Mouse (Mus musculus) activated CD4-positive, CD25-positive, alpha-beta regulatory T cell, adult 4 months (primary cell): ENCODE measurements at regions not wholly inside any gene's neighbourhood (a gene's known extent, or its start where the extent isn't known, plus 50 kb on each side); places are given as distances from the start of the nearest gene placed in this dataset.
A peak's percentile ranks its signal among the peaks of the same experiment; 100 is the strongest.

Source experiments
- ATAC-seq: one replicate; pipeline ENCODE4 v1.8.0; 2017

DNA sequence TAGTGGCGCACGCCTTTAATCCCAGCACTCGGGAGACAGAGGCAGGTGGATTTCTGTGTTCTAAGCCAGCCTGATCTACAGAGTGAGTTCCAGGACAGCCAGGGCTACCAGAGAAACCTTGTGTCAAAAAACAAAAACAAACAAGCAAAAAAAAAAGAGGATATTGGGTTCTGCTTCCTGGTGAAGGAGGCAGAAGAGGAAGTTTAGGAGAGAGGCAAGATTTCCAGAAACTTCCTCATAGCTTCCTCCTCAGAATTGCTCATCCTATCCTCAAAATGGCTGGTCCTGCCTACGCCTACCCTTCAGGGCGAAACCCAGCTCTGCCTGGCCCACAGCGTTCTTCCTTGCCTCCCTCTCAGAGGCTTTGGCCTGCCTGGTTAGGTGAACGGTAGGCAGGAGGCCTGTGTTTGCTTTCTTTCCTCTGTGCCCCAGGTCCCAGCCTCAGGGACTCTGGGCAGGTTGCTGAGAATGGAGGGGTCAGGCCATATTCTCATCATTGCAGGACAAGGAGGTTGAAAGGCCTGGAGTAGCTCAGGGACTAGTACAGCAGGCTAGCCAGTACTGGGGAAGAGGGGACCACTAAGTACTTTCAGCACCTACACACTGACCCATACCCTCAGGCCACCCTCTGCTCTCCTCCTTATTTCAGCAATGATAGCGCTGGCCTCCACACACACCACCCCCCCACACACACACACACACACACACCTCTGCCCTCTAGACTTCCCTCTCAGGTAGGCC is 79.6 kb downstream of the Zfp36l2 start:
- no peak for ATAC-seq

DNA sequence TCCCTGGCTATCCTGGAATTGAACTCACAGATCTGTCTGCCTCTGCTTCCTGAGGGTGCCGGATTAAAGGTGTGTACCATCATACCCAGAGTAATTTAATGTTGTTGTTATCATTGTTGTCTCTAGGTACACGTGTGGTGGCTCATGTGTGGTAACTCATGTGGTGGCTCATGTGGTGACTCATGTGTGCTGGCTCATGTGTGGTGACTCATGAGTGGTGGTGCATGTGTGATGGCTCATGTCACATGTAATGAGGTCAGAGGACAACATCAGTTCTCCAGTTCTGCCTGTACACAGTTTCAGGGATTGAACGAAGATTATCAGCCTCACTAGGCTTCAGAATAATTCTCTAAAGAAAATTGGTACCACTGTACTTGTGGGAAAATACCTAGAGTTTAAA is 80.2 kb downstream of the Zfp36l2 start:
- no peak for ATAC-seq

DNA sequence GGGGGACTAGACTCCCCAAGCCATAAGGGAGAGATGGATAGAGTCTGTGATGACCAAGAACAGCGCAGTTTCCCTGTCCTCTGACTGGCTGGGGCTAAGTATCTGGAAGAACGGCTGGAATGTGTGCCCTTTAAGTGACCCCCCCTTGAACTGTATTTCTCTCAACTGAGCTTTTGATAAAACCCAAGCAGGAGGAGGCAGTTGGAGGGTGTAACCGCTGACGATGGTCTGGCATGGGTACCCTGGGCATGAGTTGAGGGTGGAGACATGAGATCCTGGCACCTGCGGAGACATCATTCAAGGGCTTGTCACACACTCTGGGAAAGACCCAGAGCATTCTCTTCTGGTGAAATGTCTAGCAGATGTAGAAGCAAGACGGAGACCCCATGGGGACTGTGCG is 83.5 kb downstream of the Zfp36l2 start:
- ATAC-seq: no peak

DNA sequence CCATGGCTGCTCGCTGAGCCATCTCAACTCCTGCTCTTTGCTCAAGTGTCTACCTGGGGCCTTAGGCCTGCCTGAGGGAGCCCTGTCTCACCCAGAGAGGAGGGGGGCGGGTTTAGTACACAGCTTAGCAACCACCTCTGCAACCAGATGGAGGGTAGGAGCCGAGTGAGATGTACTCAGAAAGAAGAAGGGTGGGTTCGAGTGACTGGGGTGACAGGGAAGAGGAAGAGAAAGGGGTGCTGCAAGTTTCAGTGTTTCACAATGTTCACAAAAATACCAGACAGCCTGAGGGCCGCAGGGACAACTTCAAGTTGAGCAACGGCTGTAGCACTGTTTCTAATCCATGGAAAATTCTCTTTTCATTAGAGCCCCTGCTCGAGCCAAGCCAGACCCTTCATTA is 84.4 kb downstream of the Zfp36l2 start:
- ATAC-seq: no peak

DNA sequence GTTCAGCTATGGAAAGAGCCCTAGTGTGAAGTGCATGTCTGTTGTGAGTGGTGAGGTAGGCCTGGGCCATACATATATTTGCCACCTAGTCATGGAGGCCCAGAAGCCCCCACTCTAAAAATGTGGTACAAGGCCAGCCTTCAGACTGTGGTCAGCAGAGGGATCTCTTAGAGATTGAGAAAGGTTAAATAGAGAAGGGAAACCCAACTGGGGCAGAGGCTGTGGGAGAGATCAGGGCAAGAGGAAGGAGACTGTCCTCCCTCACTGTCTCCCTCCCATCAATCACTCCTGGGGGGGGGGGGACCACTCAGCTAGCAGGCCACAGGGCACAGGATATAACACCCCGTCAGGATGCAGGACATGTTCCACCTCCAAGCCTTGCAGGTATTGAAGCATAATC is 86.1 kb downstream of the Zfp36l2 start:
- no peak for ATAC-seq

DNA sequence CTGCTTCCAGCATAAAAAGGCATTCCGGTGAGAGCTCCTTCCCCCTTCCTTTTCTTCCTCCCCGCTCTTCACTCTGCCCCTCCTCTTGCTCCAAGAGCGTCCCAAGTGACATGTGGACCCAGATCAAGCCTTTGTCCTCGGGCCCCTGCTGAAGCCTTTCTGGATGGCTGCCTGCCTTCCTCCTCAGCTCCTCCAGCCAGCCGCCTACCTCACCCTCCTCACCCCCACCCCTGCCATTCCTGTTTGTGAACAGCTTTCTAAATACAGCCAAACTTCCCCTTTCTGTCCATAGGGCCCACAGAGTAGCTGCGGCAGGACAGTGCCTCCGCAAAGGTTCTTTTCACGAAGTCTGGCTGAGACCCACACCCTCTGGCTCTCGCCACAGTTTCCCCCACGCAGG is 87.2 kb downstream of the Zfp36l2 start:
- ATAC-seq: no peak

DNA sequence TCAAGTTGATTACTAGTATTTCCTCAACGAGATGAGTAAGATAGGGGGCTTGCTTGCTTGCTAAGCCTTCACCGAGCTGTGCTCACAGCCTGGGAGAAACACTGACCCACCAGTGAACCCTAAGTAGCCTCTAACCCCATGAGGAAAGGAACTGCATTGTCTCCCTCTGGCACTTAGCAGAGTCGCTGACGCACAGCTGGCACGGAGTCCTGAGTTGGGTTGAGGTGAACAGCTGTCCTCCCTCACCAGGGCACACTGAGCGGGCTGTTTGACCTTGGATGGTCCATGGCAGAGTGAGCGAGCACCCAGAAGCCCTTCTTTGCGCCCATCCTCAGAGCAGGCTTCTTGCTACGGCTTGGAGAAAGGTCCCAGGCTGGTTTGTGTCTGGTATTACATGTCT is 88.0 kb downstream of the Zfp36l2 start:
- ATAC-seq: no peak

DNA sequence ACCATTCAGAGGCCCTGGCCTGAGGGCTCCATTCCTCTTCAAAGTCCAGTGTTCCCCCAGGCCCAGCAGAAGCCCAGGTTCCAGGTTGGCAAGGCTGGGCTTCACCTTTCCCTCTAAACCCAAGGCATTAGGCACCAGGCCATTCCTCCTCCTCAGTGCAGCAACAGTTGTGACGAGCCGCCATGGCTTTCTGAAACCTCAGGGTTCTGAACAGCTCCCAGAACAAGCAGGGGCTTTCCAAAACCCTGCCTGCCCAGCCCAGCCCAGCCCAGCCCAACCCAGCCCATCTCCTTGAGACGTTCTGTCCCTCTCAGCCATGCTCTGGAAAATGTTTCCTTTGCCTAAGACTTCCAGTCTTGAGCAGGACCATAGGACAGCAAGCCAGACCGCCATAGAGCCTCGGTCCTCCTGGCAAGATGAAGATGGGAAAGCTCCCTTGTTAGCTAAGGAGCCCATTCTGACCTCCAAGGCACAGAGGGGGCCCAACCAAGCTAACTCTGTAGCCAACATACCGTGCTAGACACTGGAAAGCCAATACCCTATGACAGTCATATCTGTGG is 89.8 kb downstream of the Zfp36l2 start:
- ATAC-seq: no peak

DNA sequence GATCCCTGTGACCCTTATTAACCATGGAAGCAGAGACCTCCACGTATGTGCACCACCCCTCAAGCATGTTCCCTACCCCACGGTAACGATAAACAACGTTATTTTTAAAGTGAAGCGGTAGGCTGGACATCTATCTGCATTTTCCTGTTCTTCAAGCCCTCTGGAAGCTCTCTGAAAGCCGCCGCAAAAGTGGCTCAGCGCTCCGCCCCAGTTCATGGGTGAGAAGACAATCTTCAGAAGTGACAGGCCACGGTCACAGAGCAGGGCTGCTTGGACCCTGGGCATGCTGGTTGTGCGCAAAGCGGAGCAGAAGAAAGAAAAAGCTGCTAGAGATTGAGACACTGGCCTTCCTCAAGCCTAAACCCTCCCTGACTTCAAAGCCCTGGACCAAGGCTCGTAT is 90.5 kb downstream of the Zfp36l2 start:
- no peak for ATAC-seq

DNA sequence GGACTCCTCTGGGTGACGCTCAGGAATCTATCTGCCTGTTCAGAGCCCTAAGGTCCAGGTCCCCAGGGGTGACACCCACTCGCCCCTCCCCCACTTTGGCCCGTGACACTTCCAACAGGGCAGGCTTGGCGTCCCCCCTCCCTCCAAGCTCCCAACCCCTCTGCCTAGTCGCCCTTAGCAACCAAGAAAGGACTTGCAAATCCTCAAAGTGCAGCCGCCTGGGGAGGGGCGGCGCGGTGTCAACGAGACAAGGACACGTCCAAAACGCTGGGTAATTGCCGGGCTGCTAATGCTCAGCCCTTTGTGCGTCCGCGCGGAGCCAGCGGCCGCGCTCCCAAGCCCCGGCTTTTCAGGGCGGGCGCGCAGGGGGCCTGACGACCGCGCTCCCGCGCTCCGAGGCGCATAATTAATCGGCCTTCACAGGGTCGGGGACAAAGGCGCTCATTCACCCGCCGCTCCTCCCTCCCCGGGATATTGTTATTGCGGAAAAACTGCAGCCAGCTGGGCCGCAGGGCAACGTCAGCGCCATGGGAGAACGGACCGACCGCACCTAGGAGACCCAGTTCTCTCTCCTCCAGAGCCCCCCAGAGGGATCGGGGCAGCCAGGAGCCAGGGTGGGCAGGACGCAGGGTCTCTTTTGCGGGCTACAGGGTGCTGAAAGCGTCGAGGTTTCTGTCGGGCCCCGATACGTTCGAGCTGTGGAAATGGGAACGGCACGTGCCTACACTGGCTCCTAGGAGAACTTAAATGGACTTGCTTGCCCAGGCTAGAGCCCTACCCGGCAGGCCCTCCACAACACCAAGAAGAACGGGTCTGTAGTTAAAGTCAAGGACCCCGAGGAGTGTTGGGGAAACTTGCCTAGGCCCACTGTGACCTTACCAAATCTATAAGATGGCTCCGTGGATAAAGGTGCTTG is 91.1 kb downstream of the Zfp36l2 start:
- ATAC-seq: no peak

DNA sequence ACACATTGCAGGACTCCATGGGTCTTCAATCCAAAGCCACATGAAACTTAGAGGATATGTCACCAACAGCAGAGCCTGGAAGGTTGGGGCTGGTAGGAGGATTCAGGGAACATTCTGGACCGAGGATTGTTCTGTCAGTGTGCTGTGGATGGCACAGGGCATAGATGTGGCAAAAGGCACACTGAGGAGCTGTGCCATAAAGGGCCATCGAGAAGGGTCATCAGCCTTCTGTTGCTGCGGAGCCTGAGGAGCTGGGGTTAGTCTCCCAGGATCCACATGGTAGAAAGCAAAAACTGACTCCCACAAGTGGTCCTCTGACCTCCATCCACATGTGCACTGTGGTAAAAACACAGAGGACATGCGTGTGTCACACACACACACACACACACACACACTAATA is 91.9 kb downstream of the Zfp36l2 start:
- no peak for ATAC-seq

DNA sequence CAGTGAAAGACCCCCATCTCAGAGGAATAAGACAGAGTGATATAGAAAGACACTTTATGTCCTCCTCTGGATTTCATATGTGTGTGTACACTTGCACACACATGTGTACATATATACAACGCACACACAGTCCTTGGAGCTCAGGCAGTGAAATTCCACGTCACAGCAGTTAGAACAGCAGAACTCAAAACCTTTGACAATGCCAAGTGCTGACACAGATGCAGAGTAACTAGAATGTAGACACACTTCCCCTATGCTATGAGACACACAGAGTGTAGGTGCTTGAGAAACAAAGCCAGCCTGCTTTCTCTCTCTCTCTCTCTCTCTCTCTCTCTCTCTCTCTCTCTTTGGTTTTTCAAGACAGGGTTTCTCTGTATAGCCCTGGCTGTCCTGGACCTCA is 92.7 kb downstream of the Zfp36l2 start:
- ATAC-seq: no peak

DNA sequence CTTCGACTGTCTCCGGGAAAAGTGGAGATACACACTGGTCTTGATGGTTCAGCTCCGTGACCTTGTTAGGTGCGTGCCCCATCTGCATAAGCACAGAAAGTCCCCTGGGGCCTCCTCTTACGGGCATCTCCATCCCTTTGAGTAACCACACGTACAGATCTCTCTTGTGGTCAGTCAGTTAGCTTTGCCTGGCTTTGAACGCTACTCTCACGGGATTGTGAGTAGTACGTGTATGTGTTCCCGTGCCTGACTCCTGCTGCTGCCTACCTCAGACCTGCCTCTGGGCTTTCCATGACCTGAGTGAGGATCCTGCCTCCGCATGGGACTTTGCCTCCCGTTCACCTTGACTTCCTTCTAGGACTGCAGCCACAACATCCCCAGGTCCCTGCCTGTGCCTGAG is 101.4 kb downstream of the Zfp36l2 start:
- ATAC-seq: no peak

DNA sequence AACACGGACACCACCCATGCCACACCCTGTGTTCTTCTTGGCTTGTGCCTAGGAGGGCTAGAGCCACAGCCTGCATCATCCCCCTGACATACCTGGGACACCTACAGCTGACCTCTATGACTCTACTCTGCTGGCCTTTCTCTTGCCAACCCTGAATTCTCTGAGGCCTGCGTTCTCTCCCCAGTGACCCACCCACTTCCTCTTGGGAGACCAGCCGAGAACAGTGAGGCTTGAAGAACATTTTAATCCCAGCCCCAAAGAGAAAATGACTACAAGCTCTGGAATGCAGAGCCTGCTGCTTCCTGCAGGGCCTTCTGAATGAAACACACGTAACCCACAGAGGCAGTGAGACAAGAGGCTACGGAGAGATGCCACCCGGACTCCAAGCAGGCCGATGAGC is 102.0 kb downstream of the Zfp36l2 start:
- no peak for ATAC-seq

DNA sequence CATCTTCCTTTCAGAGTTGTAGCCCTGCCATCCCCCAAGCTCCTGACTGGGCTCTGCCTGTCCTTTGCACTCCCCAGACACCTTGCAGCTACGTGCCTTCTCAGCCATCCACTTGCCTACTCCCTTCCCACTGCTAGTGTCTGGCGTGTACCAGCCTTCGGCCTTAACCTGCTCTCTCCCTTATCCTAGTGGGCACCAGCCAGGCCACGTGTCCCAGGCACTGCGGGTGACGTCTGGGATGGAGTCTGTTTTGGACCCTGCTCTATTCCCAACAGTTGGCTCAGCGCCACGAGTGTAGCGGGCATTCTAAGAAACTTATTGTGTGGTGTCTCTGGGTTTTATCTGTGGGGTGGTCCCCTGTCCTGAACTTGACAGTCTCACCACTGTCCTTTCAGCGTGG is 102.5 kb downstream of the Zfp36l2 start:
- no peak for ATAC-seq

DNA sequence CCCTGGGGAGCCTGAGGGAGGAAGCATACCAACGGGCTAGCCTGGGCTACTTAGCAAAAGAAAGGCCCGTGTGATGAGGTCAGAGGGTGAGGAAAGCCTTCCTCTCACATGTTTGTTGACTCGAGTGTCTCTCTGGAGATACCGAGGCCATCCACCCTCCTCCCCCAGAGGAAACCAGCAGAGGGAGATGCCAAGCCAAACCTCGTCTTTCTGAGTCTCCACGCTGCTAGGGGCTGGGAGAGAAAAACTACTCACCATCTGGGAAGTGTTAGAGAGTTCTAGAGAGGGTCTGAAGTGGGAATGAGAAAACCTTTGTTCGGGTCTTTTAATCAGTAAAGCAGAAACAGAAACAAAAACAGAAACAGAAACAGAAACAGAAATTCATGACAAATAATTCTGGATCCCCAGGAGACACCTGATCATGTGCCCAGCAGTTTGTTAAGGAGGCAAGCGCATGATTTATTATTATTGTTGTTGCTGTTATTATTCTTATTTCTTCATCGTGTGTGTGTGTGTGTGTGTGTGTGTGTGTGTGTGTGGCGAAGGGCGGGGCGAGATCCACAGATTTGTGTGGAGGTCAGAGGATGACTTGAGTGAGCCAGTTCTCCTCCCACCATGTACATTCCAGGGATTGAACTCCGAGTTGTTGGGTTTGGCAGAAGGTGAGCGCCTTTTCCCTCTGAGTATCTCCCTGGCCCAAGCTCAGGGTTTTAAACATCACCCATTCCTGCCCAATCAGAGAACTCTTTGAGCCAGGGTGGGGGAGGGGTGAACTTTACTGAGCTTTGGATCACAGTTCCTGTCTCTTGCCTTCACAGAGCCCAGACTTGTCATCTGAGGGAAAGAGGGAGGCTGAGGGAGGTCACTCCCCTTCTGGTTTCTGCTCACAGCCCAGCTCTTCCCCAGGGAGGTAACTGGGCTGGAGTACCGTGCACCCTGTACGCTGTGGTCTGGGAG is 104.2 kb downstream of the Zfp36l2 start:
- ATAC-seq: peak; percentile 40

DNA sequence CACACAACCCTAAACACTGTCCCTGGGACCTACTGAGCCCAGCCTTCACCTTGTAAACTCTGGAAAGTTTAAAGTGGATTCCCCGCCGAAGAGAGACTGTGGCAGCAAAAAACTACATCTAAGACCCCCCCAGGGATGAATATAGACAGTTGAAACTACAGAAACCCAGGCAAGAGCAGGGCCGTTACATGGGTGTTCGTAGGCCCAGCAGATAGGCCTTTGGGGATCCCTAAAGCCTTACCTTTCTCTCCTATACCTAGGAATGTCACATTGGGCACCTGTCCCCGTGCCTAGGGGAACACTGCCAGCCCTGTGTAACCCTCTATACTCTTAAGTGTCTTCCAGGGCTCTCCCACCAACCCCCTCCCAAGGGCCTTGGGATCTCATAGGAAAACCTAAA is 105.2 kb downstream of the Zfp36l2 start:
- ATAC-seq: no peak

DNA sequence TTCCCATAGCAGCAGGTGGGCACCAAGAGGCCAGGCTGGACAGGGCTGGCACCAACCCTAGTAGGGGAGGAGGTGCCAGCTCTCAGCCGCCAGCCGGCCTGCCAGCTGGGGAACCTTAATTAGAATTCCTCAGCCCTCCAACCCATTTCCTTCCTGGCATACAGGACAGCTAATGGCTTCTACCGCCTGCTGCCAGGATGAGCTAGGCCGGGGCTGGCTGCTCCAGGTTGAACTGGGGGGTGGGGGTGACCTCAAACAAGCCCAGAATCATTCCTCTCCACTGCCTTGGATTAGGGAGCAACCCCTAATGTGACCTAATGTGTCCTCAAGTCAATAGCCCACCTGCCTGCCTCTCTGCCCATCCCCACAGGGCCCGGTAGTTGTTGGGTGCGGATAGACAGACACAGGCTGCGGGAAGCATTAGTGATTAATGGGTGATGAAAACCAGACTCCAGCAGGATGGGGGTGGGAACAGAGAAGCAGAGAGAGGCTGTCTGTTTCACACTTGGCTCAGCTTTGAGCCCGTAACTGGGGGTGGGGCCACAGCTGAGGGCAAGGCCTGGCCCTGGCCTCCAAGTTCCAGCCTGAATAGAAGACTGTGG is 105.9 kb downstream of the Zfp36l2 start:
- no peak for ATAC-seq

DNA sequence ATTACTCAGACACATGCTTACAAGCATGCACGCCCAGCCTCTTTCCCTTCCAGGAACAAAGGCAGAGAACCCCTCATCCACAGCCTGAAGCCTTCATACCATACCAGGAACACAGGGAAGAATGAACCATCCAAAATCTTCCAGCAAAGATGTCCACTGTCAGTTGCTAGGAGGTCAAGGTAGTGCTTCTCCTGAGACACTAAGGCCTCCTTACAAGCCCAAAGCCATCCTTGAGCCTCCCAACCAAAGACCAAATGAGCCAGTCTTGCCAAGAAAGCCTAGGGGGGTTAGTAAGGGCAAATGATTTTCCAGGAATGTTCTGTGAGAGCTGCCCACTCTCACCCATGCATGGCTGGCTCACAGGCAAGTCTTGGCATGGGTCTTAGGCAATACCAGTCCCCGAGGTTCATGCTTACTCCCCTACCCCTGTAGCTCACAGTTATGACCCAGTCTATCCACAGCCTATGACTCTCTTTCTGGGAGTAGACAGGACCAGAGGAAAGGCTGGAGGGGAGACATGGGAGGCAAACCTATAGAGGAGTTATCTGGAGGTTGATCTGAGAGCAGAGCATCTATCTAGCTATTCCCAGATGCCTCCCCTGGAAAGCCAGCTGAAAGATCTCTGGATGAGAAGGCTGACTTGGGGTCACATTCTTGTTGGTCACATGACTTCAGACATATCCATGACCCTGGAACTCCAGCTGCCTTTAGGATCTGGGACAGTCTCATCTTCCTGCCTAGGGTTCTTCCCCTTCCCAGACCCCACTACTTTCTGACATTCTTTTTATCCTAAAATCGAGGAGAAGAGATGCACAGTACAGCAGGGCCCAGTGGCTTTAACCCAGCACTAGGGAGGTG is 112.4 kb downstream of the Zfp36l2 start:
- ATAC-seq: no peak

DNA sequence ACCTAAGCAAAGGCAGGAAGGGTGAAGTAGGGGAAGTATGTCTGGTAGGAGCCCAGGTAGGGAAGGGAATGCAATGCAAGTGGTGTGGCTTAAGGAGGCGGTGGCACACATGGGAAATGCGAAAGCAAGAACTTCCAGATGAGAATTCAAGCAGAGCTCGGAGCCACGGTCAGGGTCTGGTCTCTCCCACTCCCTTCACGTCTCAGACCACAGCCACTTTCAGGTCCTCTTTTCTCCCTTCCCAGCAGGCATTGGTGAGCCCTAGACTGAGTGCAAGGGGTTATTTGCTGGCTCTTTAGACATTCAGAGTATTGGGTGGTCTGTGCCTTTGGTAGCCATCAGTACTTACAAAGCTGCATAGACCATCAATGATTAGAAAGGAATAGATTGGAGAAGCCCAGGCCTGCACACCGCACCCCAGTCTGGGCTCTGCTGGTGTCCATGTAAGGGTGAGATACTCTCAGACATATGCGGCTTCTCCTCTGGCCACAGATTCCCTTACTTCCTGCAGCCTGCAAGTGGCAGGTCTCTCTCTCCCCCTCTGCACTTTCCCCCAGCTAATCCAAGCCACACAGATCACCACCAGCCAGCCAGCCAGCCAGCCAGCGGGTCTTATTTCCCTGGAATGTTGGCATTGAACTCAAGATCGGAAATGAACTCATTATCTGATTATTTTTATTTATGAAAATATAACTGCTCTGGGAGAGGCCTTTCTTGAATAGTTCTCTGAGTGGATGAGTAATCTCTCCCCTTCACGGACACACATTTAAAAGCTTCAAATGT is 113.6 kb downstream of the Zfp36l2 start:
- ATAC-seq: no peak
